Mouse (Mus musculus) cerebellum, adult 8-10 months (tissue): ENCODE data around the gene Anks1b.
A peak's percentile ranks its signal among the peaks of the same experiment; 100 is the strongest.

Experiments
- DNase-seq: peaks from one replicate; pipeline ENCODE4 v3.0.0; 2022

Gene Anks1b

DNA sequence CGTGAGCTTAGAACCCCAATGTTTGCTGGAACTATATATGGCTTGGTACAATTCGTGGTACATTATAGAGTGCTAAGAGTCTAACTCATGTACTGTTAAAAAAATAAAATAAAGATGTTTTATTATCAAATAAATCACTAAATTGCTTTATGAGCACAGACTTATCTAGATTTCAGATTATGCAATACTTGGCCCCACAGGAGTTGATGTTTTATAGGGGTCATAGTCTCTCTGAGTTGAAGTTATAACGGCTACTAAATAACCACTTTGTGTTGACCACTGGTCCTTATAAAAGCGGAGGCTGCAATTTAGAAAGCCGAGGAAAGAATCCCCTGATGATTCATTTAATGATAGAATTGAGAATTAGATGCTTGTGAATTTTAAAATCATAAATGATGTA lies 323.6 kb downstream of the Anks1b start:
- DNase-seq: no peak

DNA sequence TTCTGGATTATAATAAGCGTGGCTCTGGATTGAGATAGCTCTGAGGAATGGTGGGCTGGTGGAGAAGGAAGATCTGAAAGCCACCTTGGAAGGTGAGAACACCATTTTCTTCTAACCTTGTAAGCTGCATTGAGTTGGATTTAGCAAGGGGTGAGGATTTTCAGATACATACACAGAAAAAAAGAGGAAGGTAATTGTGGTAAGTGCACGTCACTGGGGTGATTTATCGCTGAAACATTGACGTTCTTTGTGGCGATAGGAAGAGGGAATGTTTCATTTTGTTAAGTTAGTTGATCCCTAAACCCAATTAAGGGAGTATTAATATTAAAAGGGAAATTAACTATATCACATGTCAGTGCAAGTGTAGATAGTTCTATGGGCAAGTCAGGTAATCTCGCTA lies 336.7 kb downstream of the Anks1b start:
- DNase-seq: no peak

DNA sequence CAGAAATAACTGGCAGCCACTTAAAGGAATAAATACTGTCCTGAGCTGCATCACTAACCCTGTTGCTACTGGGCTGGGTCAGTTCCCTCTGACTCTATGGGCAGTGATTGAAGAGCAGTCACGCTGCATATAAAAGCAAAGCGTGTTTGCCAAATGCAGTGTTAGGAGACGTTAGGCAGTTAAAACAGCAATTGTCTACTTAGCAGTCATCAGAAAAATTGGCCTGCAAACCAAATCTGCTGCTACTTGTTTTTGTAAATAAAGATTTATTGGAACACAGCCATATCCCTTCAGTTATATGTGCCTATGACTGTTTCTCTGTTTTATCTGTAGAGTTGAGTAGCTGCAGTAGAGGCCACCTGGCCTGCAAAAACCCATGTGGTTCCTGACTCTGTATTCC lies 347.2 kb downstream of the Anks1b start:
- no peak for DNase-seq

DNA sequence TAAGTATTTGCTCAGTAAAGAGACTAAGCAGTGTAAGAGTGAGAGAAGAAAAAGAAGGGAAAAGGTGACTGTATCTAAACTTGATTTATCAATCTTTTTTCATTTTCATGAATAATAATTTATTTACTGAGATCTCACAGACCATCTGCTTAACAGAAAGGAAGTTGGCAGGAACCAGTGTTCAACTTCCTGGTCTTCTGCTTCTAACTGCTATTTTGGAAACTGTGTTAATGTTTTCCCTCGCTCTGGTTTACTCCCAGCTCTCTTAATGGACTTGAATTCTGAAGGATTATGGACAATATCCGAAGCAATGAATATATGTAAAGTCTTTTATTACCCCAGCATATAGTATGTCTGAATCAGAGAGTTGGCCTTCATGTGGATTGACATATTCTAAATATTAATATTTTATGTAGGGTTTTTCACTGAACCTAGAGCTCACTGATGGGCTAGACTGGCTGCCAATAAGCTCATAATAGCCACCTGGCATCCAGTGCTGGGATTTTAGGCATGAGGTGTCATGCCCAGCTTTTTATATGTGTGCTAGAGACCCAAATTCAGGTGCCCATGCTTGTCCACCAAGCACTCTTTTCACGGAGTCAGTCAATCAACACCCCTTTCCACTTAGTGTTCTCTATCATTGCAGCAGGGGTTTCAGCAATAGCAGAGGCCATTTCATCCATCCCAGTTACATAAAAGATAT lies 349.6 kb downstream of the Anks1b start:
- peak; percentile 52 for DNase-seq

DNA sequence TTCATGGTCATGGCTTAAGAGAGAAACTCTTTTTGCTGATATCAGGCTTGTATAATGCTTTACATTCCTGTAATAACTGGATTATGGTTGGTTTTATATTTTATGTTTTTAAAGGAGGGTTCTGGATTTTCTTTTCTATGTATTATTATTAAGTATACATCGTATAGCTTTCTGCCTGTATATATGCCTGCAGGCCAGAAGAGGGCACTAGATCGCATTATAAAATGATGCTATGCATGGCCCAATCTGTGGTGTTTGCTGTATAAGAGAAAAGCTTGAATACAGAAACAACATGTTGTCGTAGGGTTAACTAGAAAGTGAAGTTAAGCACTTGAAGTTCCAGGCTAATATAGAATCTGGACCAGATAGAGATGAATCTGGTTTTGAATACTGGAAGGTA lies 362.0 kb downstream of the Anks1b start:
- no peak for DNase-seq

DNA sequence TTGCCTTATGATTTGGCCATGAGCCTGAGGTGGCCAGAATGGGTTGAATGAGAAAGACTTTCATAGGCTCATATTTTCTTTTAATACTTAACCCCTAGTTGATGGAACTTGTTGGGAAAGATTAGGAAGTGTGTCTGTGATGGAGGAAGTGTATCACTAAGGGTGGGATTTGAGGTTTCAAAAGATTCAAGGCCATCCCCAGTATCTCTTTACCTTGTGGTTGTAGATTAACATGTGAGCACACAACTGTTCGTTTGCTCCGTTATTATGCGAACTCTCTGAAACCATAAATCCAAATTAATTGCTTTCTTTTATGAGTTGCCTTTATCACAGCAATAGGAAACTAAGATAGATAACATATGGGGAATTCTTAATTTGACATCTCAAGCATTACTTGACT lies 364.0 kb downstream of the Anks1b start:
- no peak for DNase-seq

DNA sequence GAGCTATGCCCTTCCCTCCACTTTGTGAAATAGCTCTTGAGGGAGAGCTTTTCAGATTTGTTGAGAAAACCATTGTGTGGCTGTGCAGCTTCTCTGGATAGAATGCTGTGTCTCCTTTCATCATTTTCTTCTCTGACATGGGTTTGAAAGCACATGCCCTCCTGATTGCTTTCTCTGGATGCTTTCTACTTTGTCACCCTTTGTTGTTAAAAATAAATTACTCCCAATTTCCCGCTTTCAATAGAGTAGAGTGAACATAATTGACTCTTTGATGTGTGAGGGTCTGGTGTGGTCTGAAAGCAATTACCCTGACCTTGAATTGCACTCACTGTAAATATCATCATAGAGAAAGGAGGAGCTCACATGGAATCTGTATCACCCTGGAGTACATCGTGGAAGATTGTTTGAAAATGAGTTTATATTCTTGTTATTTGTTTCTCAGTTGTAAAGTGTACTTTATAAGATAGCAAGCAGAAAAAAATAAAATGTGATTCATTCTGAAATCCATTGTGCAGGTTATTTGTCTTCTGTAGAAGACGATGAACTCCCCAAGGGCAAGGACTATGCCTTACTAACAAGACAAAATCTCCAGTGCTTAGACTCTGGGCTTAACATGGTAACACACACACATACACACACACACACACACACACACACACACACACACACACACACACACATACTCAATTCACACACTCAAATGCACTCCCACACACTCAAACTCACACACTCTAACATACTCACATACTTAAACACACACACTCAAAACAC lies 385.8 kb downstream of the Anks1b start:
- no peak for DNase-seq

DNA sequence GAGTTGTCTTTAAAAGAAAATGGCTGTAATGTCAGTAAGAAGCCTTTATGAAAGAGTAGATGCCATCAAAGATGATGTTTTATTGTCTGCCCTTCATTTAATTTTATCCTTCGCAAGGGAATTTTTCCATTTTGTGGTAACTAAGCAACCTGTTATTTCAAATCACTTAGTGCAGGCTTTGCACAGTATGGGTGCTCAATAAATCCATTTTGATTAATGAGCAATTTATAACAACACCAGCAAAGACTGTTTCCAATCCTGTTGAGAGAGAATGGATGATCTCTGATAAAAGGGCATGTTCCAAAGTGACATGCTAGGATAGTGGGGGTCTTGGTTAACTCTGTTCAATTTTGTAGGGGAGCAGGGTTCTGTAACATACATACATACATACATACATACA lies 398.0 kb downstream of the Anks1b start:
- DNase-seq: no peak

DNA sequence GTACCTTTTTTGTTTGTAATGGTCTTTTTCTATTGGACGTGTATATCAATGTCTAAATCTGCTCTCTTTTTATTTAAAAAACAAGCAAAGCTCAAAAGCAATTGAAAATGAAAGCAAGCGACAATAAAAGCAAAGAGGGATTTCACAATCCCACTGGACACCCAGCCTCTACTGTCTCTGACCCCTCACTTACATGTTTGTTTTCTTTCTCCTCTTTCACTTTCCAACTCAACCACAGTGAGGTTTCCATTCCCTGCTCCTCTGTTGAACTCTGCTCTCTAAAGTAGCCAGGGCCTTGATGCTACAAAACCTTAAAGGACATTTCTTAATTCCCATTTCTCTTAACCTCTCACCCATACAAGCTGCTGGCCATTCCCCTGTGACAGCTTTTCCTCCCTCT lies 400.0 kb downstream of the Anks1b start:
- no peak for DNase-seq

DNA sequence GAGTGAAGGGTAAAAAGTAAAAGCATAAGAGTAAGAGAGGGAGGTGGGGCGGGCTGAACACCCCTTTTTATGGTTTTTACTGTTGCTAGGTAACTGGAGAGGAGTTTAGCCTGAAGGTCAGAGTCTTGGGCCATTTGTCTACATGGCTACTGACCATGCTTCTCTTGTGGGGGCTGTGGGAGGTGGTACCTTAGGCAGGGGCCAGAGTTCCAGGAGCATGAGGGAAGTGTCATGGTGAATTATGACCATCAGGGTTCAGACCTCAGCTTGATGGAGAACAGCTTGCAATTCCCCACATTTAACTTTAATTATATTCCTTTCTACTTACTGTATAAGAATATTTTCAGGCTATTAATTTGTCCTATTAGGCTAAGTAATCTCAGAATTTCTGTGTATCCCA lies 413.3 kb downstream of the Anks1b start:
- DNase-seq: no peak

DNA sequence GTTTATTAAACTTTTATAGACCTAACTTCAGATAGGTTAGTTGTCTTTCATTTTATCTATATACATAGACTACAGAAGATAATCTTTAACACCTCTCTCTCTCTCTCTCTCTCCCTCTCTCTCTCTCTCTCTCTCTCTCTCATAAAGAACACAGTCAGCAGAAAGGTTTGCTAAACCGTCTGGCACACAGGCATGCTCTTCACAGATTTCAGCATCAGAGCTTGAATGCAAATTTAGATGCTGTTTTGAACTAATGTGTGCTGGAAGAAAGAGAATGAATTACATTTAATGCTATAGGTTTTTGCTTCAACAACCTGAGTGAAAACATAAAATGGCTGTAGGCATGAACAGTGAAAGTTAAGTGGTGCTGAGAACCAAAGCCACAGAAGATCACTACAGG lies 429.9 kb downstream of the Anks1b start:
- DNase-seq: no peak

DNA sequence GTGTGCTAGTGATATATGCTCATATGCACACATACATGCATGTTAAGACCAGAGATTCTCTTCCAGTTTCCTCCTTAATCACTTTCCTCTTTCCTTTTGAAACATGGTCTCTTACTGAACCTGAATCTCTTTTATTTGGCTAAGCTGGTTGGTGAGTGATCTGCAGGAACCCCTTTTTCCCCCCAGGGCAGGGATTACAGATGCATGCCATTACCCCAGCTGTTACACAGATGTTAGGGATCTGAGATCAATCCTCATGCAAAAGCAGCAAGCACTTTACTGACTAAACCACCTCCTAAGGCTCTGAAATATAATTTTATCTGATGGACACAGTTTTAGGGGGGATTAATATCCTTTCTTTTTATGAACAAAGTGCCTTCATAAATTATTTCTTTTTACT lies 432.8 kb downstream of the Anks1b start:
- DNase-seq: no peak

DNA sequence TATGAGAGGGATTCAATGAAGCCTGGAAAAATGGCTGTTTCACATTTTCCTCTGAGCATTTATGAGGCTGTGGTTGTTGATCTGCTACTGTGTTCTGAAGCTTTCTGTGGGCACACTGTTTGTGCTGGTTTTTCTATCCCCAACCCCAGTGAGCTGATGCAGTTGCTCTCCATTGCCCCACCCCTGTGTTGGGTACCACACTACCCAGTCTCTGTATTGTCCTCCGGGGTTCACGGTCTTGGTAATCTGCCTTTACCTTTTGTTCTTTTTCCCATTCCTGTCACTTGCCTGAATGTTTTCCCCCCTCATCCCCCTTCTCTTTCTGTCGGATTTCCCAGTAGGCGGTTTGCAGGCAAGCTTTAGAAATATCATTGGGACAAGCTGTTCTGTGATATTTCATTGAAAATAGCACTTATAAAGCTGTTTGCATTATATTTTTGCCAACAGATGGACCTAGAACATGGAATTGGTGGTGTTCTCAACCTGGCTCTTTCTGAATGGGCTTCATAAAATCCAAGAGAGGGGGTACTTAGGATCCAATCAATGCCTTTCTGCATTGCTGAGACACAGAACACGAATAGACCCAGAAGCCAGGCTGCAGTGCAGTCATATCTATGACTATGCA lies 434.7 kb downstream of the Anks1b start:
- no peak for DNase-seq

DNA sequence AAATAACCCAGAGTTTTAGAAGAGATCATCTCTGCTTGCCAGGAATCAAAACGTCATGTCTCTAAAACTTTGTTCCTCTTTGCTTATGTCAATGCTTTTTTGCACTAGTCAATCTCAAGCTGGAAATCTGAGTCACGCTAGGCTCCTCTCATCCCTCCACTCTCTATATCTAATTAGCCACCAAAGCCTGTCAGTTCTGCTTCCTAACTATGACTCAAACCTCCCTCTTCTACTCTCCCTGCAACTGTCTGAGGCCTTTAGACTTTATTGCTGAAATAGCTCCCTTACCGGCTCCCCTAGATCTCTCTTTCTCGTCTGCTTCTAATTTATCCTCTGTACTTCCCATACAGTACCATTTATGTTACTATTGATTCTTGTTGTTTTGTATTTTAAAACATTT lies 456.5 kb downstream of the Anks1b start:
- DNase-seq: no peak

DNA sequence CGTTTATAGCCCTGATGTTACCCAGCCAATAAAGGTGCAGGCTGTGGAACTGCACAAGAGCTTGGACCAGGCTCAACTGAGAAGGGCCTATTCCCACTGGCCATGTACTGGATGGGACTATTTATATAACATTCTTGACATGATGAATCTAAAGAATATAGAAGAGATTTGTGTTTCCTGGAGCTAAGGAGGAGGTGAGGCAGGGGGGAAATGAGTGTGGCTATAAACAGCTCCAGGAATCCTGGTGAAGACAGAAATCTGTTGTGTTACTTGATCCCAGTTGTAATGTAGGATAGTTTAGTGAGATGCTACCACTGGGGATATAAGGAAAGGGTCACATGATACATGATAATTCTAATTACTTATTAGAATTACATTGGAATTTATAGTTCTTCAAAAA lies 472.1 kb downstream of the Anks1b start:
- DNase-seq: no peak

DNA sequence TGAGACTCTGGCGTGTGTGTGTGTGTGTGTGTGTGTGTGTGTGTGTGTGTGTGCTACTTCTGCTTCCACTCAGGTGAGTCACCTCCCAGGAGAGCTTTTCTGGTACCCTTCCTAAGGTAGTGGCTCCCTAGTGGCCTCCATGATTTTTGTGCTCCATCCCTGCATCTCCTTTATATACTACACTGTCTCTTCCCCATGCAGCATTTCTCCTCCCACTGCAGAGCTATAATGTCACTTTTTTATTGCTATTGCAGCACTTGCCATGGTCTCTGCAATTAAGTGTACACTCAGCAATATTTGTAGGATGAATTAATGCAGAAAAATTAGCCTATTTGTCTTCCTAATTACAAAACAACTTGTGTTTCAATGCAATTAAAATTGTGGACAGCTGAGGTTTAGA lies 482.9 kb downstream of the Anks1b start:
- no peak for DNase-seq

DNA sequence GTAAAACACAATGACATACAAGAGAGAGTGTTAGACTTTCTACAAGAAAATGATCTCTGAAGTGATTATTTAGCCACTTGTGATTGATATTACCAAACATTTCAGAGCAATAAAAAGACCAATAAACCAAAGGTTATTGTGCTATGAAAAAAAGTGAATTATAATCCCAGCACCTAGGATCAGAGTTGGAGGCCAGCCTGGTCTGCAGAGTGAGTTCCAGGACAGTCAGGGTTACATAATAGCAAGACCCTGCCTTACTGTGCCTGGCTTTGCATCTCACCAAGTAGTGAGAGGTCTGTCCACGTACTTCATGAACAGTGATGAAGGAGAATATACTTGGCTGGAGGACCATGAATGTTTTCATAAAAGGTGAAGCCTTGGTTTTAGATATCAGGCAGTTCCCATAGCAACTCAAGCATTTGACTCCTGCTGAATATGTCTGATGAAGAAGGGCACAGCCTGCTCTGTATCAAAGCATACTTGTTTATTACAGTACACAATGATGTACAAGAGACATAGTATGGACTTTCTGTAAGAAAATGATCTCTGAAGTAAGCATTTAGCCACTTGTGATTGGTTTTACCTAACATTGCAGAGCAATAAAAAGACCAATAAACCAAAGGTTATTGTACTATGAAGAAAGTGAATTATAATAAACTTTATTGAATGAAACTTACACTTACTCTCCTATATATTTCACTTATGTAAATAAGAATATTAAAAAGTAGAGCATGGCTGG lies 484.0 kb downstream of the Anks1b start:
- DNase-seq: no peak

DNA sequence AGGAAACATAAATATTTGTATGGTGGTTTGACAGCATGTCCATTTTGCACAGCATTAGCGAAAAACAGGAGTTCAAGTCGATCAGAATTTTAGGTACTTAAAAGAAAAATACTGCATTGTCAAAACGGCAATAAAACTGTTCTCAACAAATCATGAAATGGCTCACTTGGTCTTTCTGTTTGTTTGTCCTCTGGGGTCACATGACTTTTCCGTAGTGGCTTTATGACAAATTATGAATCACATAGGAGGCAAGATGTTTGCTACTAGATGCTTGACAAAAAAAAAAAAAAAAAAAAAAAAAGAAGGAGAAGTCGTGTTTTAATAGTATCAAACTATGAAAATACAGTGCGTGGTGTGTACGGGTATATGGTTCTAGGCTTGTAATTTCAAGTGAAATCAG lies 495.7 kb downstream of the Anks1b start:
- no peak for DNase-seq

DNA sequence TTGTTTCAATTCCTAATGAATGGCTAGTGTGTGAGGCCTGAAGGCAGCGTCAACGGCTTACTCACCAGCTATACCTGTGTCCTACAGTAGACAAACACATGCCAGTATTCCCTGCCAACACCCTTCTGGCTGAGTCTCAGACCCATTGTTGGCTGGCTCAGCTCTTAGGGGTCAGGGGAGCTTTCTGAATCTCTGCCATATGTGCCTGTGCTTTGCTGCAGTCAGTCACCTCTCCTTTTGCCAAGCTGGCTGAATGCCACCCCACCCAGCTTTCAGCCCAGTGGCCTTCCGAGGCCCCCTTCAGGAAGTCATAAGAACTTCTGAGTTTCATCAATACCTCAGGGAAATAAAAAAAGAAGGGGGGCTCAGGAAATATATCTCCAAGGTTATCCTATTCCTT lies 497.4 kb downstream of the Anks1b start:
- DNase-seq: peak; percentile 83

DNA sequence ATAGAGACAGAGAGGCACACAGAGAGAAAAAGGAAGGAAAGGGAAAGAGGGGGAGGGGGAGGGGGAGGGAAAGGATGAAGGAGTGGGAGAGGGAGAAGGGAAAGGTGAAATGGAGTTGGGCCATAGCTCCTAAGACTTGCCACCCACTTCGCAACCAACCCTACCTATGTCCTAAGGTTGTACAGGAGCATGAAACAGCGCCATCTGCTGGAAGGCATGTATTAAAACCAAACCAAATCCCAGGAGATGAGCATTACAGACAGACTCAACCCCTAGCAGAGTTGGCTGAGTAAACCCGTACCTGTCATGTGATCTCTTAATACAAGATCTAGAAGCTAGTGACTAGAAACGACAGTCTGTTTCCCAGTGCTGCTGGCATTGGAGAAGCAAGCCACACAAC lies 500.2 kb downstream of the Anks1b start:
- peak; percentile 58 for DNase-seq

DNA sequence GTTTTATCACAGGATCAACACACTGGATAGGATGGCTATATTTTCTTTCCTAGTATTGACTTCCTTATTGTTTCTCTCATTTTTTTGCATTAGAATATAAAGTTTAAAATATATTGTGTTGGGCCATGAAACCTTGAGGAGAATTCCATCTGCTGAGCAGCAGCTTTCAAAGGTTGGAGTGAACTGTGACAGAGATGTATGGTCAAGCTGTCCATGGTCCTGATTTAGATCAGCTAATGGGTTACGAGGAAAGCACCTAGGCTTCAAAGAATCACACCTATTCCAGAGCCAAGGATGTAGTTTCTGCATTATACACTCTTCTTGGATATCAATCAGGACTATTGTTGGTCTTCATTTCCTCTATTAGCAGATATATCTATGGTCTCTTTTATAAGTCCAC lies 503.3 kb downstream of the Anks1b start:
- DNase-seq: no peak

DNA sequence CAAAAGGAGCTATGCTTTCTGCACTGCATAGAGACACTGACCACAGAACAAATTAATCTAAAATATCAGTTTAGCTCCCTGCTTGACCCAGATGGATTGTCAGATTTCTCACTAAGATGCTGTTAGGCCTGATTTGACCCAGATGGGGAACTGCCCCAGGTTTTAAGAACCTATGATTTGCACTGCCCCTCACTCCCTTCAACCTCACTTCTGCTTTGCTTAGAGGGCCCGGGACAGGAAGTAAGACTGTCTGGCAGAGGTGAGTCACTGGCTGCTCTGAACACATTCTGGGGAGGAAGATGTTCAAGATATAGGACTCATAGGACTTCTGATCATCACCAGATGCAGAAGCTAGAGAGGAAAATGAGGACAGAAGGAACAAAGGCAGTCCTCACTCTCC lies 506.8 kb downstream of the Anks1b start:
- no peak for DNase-seq

DNA sequence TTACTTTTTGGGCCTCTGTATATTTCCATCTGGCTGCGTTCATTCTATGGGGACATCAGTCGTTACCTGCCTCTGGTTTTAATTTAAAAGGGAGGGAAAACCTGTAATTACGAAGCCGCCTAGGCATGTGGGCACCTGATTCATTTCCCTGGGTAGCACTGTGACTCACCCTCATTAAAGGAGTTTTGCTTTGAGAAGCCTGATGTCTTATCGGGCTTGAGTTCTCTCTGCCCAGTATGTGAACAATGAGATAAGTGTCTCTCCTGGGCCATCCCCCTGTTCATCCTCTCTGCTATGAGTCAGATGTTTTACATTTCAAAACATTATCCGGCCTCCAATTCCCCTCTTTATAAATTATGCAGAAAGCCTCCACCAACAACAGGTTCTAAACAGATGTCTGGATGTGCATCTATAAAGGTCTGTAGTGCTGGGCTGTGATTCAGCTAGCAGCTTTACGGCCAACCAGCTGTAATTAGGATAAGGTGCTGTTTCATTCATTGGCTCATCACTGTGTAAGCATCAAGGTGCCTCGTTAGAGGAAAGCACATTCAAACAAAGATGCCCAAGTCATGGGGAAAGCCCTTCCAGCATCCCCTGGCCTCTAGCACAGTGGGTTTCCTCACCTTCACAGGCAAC lies 507.5 kb downstream of the Anks1b start:
- DNase-seq: no peak
